Mouse (Mus musculus) thymus, adult 18-20 months (tissue): Measurements from ENCODE around the gene Per3.
"Not testable (repeated sequence)": the region's sequence is repeated elsewhere in the genome, so short reads cannot be mapped to it uniquely, and the experiment has no call there.

Source experiments
- DNase-seq, 2 experiments: peaks; one replicate each; pipeline ENCODE4 v3.0.0; 2022; ENCODE audit warnings: mixed read lengths in 2 of 2

The Per3 gene

DNA sequence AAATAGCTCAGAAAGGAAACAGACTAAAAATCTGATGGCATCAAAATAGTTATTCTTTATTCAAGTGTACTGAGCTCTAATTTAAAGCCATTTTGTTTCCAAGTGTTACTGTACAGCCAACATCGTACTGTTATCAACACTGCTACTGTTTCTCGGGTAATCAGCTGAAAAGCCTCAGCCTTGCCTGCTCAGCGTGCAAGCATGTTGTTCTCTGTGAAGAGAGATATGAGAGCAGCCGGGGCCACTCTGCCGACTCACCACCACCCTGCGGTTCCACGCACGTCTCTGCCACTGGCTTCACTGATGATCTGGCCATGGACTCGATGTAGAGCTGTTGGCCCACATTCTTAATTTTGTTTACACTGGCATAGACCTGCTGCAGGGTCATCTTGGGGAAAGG lies 20.3 kb downstream of the Per3 start:
- no peak for DNase-seq

GRCm38 (mm10) chr4:151017356-151017755 lies 27.1 kb downstream of the Per3 start:
- not testable (repeated sequence) for DNase-seq

DNA sequence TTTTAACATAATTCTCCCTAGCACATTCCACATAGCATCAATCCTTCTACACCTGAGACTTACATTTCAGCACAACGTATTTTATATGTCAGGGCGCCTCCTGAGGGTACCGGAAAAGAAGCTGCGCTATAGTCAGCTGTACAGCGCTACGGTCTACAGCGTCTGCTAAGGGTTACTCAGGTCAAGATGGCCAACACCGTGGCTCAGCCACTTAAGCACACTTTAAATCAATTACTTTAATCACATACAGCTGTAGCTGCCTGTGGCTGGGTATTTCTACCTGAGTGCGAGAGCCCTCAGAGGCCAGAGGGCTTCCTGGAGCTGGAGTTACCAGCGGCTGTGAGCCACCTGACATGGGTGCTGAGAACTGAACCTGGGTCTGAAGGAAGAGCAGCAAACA lies 28.5 kb downstream of the Per3 start:
- no peak for DNase-seq

DNA sequence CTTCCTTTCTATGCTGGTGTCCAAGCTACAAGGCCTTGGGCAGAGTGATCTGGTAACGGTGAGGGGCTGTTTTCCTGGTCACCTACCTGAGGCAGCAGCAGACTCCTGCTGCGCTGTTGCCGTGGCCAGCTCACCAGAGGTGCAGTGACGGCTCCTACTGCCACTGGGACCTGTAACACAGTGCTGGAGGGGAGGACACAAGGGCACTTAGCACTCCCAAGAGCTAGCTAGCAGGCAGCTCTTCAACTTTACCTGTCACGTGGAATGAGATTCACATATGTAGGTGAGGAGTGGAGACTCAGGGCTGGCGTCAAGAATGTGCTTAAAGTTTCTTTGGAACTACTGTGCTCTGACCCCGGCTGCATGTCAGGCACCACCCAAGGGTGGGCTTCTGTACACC lies 34.1 kb downstream of the Per3 start:
- no peak for DNase-seq

DNA sequence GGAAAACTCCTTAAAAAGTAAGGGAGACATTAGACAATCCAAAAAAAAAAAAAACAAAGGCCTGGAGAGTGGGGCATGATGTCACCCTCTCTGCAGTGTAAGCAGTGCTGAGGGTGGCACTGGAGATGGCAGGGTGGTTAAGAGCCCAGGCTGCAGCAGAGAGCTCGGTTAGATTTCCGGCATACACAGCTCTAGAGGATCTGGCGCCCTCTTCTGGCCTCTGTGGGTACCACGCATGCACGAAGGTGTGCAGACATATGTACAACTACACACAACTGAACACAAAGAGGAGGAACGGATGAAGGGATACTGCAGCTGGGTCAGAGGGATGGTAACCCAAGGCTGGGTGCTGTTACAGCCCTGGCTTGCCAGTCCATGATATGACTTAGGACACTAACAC lies 37.5 kb downstream of the Per3 start:
- DNase-seq = peak; percentile 14 to 16

DNA sequence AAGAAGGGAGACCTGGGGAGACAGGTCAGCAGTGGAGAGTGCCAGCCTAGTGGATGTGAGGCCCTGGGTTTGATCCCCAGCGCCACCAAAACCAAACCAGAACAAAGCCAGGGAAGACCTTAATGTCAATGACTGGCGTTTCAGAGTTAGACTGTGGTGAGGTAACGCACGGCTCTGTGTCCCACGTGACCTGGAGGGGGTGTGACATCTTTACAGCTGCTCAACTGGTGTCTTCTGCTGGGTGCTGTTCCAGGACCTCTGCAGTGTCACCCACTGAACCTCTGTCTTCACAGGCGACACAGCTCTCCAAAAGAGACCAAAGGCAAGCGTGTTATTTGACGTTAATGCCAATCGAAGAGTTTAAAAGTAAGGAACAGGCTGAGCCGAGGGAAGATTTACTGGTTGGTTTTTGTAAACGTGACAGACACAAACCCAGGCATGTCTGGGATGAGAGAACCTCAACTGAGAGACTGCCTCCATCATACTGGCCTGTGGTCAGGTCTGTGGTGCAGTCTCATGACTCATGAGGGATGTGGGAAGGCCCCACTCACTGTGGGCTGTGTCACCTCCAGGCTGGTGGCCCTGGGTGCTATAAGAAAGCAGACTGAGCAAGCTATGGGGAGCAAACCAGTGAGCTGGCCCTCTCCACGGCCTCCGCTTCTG lies 38.7 kb downstream of the Per3 start:
- DNase-seq = no peak

GRCm38 (mm10) chr4:151001397-151001796 lies 43.1 kb downstream of the Per3 start:
- DNase-seq = no peak

- DNase-seq = no peak
Measured at GRCm38 (mm10) chr4:150998626-150999025, 45.8 kb downstream of the Per3 start.

- DNase-seq = no peak
Measured at GRCm38 (mm10) chr4:150996797-150997196, 47.7 kb downstream of the Per3 start, which contains the start of gene Uts2. Gene Uts2 (plus strand): TSS chr4:150997097.

GRCm38 (mm10) chr4:150990148-150990547 lies 54.3 kb downstream of the Per3 start:
- DNase-seq = no peak

DNA sequence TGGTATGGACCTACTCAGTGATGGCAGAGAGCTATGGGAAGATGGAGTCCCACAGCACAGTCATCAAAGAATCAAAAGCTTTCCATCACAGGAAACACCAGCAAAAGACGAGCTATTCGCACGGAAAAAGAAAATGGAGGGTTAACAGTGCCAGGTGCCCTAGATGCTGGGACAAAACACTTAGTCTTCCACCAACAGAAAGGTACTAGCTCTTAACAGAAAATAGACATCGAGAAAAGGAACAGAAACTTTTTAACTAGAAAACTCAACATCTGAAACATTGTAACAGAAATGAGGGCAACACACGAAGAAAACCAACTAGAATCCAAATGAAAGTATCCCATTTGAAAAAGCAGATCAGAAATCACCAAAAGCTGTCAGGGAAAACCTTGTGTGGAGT lies 64.3 kb downstream of the Per3 start:
- no peak for DNase-seq

DNA sequence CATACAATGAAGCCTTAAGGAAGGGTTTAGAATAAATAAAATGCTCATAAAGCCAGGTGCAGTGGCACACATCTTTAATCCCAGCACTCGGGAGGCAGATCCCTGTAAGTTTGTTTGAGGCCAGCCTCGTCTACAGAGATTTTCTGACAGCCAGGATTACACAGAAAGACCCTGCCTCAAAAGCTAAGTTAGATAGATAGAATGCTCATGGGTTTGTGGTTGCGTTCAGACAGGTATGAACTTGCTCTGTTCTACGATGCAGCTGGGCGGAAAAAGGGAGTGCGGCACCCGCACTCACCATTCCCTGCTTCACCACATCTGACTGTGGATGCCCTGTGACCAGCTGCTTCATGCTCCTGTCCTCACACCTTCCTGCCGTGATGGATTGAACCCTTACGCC lies 65.0 kb downstream of the Per3 start:
- no peak for DNase-seq

GRCm38 (mm10) chr4:150978156-150978910 lies 66.1 kb downstream of the Per3 start:
- no peak for DNase-seq

DNA sequence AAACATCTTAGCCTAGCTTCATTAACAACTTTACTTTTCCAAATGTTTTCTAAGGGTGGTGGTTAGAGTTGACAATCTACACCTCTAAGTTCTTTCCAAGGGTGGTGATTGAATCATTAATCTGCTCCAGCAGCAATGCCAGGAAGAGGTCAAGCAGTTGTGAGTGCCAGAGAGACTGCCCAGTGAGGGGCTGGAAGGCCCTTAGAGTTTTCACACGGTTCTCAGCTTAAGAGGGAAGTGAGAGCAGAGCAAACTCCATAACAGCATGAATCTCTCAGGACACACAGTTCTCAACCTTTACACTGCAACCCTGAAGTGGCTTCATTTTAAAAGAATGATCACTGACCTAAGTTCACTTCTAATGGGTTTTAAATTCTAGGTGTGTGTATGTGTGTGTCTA lies 69.3 kb downstream of the Per3 start:
- DNase-seq = no peak

GRCm38 (mm10) chr4:150973264-150973663 lies 71.2 kb downstream of the Per3 start:
- DNase-seq = no peak

DNA sequence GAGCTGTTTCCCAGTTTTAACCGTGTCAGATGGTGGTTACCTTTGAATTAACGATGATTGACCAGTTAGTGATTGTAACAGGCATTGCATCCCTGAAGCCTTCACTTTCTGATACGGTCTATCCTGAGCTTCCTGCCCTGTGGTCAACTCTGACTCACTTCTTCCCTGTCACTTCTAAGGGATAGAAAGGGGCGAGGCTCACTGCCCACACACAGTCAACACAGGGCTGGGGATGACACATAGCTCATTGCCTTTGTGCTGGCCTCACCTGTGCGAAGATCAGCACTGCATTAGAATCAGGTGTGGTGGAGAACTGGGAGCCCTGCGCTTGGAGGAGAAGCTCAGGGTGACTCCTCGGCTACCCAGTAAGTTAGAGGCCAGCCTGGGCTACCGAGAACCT lies 75.5 kb downstream of the Per3 start:
- DNase-seq = no peak

GRCm38 (mm10) chr4:150966556-150966955 lies 77.9 kb downstream of the Per3 start:
- peak in 1 of 2 experiments; percentile 30 for DNase-seq

DNA sequence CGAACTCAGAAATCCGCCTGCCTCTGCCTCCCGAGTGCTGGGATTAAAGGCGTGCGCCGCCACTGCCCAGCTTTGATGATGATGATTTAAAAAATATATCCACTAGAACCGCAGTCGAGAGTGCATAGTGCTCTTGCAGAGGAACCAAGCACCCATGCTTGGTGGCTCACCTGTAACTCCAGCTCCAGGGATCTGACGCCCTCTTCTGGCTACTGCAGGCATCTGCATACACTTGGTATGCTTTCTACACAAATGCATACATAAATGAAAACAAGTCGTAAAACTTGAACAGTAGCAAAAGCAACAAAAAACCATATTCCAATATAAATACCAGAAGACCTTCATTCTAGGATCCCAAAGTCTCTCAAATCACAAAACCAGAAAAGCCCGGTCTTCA lies 78.9 kb downstream of the Per3 start:
- DNase-seq = no peak

DNA sequence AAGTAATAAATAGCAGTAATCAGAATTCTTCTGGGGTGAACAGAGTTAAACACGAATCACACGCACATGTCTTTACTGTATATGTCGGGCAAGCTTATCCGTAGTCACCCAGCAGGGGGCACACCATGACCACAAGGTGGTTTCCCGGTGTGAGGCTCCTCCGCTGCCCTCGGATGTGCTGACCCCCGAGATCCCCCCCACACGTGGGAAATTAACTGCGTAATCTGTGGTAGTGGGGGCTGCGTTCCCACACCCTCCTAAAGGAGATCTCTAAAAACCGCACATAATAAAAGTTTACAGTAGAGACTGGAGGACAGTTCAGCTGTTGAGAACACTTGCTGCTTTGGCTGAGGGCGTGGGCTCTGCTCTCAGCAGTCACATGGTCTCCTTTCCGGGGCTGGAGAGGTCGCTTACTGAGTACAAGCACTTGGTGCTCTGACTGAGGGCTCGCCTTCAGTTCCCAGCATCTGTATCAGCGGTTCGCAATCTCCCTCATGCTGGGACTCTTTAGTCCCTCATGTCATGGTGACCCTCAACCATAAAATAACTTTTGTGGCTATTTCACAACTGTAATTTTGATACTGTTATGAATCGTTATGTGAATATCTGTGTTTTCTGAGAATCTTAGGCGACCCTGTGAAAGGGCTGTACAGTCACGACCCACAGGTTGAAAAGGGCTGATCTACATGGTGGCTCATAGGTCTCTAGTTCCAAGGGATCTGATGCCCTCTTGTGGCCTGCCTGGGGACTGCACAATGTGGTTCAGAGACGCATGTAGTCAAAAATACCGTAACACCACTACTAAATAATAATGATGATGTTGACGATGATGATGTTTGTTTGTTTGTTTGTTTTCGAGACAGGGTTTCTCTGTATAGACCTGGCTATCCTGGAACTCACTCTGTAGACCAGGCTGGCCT lies 79.6 kb downstream of the Per3 start:
- peak; percentile 67 to 73 for DNase-seq

GRCm38 (mm10) chr4:150963711-150964110 lies 80.8 kb downstream of the Per3 start:
- DNase-seq = no peak

GRCm38 (mm10) chr4:150962231-150962630 lies 82.2 kb downstream of the Per3 start:
- no peak for DNase-seq

DNA sequence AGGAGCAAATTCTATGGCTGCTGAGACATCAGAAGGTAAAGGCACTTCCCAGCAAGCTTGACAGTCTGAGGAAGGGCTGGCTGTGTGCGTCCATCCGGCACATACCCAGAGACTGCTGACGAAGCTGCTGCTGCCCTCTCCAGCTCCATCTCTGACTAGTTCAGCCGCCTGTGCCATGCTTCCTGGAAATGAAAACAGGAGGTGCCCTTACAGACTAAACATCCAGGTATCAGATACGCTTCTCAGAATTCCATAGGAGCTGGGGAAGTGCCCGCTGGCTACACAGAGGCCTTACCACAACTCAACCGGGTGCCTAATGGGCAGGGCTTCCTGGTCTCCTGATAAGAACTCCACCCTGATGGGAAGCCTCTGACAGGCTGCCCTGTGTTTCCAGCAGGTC lies 85.9 kb downstream of the Per3 start:
- no peak for DNase-seq

GRCm38 (mm10) chr4:150957106-150957458 lies 87.4 kb downstream of the Per3 start:
- no peak for DNase-seq
